ENCODE assay signal across 8 mouse cellular contexts in genomic region chr1:64117478-64118284, GRCm38 (mm10). TPM values are rescaled to one million over a fixed set of nuclear protein-coding genes. Genes with fewer than 3 reads are reported as not detected.
DNase-seq lines count a peak whose midpoint lies in the region; ATAC-seq and TF ChIP-seq lines count a peak whose summit lies in the region.

No protein-coding gene starts in this region.

- H3K9me3 ChIP-seq in forebrain, embryonic 10.5 days = no peaks in the 10 kb centered on the region
- no peaks in the 10 kb centered on the region for H3K9me3 ChIP-seq in intestine, embryonic 16.5 days (ENCODE audit: control insufficient read depth, low read length)
- no peaks in the 10 kb centered on the region for H3K9me3 ChIP-seq in neural tube, embryonic 12.5 days

- TF ChIP-seq POLR2A in lung, adult 2 months (IDR thresholded peaks at IDR 0.05; ENCODE audit: borderline replicate concordance, extremely low read depth, low read depth, low read length) = no peak

- H3K4me3 ChIP-seq in lung, adult 2 months (replicated peaks; ENCODE audit: extremely low read depth, low read depth, low read length) = peak overlapping the region; percentile 1
- peak overlapping the region; percentile 83; the same call in 1 of the 2 replicates for H3K4me3 ChIP-seq in forebrain, embryonic 10.5 days
- H3K4me3 ChIP-seq in intestine, embryonic 16.5 days (ENCODE audit: low read length) = 0 out of 2 replicates have a peak overlapping the region, but pooled peaks have one; percentile 83
- H3K4me3 ChIP-seq in neural tube, embryonic 12.5 days = peak overlapping the region; percentile 70; the same call in 1 of the 2 replicates

- DNase-seq in lung, adult 2 months = no peak
- no peak for DNase-seq in lung, postnatal 4 days
- no peak for DNase-seq in forebrain, embryonic 10.5 days (ENCODE audit: extremely low spot score, low spot score)
- DNase-seq in thymus, postnatal 10 days (ENCODE audit: low spot score in 2 of 2) = no peak
- no peak for DNase-seq in gastrocnemius, postnatal 10 days
- no peak for DNase-seq in layer of hippocampus, adult 18-20 months (ENCODE audit: low spot score in 2 of 2)

- H3K36me3 ChIP-seq in forebrain, embryonic 10.5 days (replicated peaks) = no peaks in the 10 kb centered on the region
- no peaks in the 10 kb centered on the region for H3K36me3 ChIP-seq in intestine, embryonic 16.5 days (ENCODE audit: control insufficient read depth, insufficient read depth, low read length)
- H3K36me3 ChIP-seq in neural tube, embryonic 12.5 days = no peaks in the 10 kb centered on the region

- ATAC-seq in intestine, embryonic 16.5 days = no peak
- no peak for ATAC-seq in neural tube, embryonic 12.5 days (ENCODE audit: low FRiP score, low read depth)

- TF ChIP-seq CTCF in lung, adult 2 months (IDR thresholded peaks at IDR 0.05; ENCODE audit: insufficient read depth, low read length) = no peak

- peak overlapping the region; percentile 77 for H3K4me2 ChIP-seq in intestine, embryonic 16.5 days (ENCODE audit: low read depth, low read length)
- peak overlapping the region; percentile 72 for H3K4me2 ChIP-seq in neural tube, embryonic 12.5 days (replicated peaks)

- H3K4me1 ChIP-seq in lung, adult 2 months (ENCODE audit: control insufficient read depth, insufficient read depth, low read length) = peaks cover 16% of the 10 kb centered on the region
- H3K4me1 ChIP-seq in forebrain, embryonic 10.5 days = peaks cover 49% of the 10 kb centered on the region
- H3K4me1 ChIP-seq in intestine, embryonic 16.5 days (ENCODE audit: control insufficient read depth, insufficient read depth, low read length) = peaks cover 22% of the 10 kb centered on the region
- H3K4me1 ChIP-seq in neural tube, embryonic 12.5 days = peaks cover 31% of the 10 kb centered on the region

- no peak overlapping the region for H3K9ac ChIP-seq in intestine, embryonic 16.5 days (ENCODE audit: low read depth, low read length)
- H3K9ac ChIP-seq in neural tube, embryonic 12.5 days = 0 out of 2 replicates have a peak overlapping the region, but pooled peaks have one; percentile 3

- H3K27ac ChIP-seq in forebrain, embryonic 10.5 days = no peak overlapping the region
- H3K27ac ChIP-seq in intestine, embryonic 16.5 days (ENCODE audit: low read length) = no peak overlapping the region
- no peak overlapping the region for H3K27ac ChIP-seq in neural tube, embryonic 12.5 days

- no peaks in the 10 kb centered on the region for H3K27me3 ChIP-seq in forebrain, embryonic 10.5 days (ENCODE audit: poor library complexity, severe bottlenecking)
- H3K27me3 ChIP-seq in intestine, embryonic 16.5 days (replicated peaks; ENCODE audit: control insufficient read depth, insufficient read depth, low read length) = no peaks in the 10 kb centered on the region
- no peaks in the 10 kb centered on the region for H3K27me3 ChIP-seq in neural tube, embryonic 12.5 days (replicated peaks)

- 49% methylated on average over 11 of the region's 11 CpGs for WGBS in lung, adult 2 months
- 83% methylated on average over 11 of the region's 11 CpGs for WGBS in forebrain, embryonic 10.5 days
- WGBS in intestine, embryonic 16.5 days = 68% methylated on average over 11 of the region's 11 CpGs
- WGBS in neural tube, embryonic 12.5 days = 75% methylated on average over 11 of the region's 11 CpGs

RNA-seq across cellular contexts. Expression of gene Klf7, which starts 4.4 kb away (rescaled TPM):
- polyA plus RNA-seq in lung, adult 2 months (2012; rRNA removed) = 26.7 and 32.3 TPM in 2 replicates
- polyA plus RNA-seq in forebrain, embryonic 10.5 days (2016; fragmentation: Nextera tagmentation; extraction: Ambion mirVana) = 10.0 and 13.8 TPM in 2 replicates
- 21.9 and 24.9 TPM in 2 replicates for polyA plus RNA-seq in intestine, embryonic 16.5 days (2015; fragmentation: Nextera tagmentation; extraction: Ambion mirVana)
- polyA plus RNA-seq in neural tube, embryonic 12.5 days (2016; fragmentation: Nextera tagmentation; extraction: Ambion mirVana) = 56.7 and 59.4 TPM in 2 replicates
- total RNA-seq in gastrocnemius, postnatal 10 days (2021) = 10 to 100 TPM; 13.6 to 17.3 TPM
- 10 to 100 TPM; 23.6 to 25.4 TPM for total RNA-seq in layer of hippocampus, adult 18-20 months (2021)

Comparison
In these comparisons a context has a peak if more than half of its experiments do, and no peak if none do; other contexts are left out.
1. H3K4me3 ChIP-seq: peak in every context shown above with its lines; median percentile 83 in forebrain, embryonic 10.5 days; 83 in intestine, embryonic 16.5 days; 70 in neural tube, embryonic 12.5 days; 1 in lung, adult 2 months.